Mouse (Mus musculus) adrenal gland, adult 8-10 months (tissue): ENCODE measurements around the gene Gm572. TPM values are rescaled to one million over a fixed set of nuclear protein-coding genes. Genes with fewer than 3 reads are reported as not detected.

Source experiments
- DNase-seq: peaks from one replicate; pipeline ENCODE4 v3.0.0; 2022
- total RNA-seq, 4 experiments: library from RNA; stranded (reverse); gene quantifications; 2 replicates each; pipeline ENCODE4 v1.2.4; 2022

The Gm572 gene
- total RNA-seq, 4 experiments from 2014 or later, result not detected

DNA sequence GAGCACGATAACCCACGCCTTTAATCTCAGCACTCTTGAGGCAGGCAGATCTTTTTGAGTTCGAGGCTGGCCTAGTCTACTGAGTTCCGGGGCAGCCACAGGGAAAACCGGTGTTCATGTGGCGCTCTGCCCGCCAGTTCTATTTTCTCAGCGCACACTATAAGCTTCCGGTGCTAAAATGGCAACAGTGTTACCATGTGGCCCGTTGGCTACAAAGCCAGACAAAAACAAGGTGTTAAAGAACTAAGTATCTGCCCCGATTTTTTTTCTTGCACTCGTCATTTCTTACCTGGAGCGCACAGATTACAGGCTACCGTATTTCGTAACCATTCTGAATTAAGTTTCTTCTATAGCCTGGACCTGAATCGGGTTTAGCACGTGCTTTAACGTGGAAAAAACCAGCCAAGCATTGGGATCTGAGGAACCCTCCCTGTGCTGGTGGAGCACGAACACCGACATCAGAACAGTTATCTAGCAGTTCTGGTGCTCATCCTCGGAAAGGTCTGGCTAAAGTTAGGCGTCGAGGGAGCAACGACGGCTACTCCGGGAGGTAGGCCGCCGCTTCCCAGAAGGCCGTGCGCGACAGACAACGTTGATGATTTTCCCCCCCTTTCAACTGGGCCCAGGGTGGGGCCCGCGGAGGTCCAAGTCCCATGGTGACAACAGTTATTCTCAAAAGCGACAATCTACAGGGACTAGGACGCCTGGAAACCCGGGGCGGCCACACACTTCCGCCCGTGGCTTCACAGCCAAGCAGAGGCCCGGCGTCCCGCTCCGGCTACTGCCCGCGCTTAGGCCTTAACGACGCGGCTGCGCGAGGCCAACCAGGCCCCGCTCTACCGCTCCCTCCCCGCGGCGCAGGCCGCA is 17.1 kb upstream of the Gm572 start:
- no peak for DNase-seq

DNA sequence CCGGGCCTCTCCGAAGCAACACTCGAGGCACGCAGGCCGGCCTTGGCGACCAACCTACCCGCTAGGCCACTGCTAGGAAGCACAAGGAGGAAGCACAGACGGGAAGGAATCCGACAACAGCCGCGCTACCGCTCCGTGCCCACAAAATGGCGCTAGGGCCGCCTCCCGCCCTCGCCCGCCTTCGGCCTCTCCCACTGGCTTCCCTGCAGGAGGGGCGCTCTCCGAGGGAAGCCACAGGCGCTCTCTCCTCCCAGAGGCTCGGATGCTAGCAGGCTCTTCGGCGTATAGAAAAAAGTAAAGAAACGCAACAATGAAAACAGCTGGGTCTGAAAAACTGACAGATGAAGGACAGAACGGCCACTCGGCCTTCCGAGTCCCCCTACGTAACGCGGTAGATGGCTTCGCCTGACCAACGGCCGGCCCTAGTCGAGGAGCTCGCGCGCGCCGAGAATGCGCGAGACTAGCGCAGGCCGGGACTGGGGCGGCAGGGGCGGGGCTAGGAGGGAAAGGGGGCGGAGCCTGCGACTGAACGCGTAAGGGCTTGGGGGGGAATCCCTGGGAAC is 16.4 kb upstream of the Gm572 start, which contains the start of gene Tardbp:
Tardbp (minus strand) TSS at position 397 of the 563 bp plus-strand sequence.
- DNase-seq, result peak; percentile 92

DNA sequence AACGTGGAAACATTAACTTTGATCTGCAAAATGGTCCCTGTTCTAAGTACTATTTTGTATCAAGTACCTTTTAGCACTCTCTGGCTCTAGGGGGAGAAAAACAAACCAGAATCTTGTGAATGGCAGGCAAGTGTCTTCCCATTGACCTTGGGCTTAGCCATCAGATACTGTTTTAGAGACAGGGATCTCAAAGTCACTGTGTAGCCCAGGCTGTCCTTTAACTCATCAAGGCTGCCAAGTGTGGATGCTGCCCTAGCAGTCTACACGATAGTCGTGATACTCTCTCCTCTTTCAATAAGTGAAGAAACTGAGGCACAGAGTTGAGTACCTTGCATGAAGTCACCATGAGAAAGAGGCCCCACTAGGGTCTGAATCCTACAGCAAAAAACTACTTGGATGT is 15.9 kb upstream of the Gm572 start:
- no peak for DNase-seq

DNA sequence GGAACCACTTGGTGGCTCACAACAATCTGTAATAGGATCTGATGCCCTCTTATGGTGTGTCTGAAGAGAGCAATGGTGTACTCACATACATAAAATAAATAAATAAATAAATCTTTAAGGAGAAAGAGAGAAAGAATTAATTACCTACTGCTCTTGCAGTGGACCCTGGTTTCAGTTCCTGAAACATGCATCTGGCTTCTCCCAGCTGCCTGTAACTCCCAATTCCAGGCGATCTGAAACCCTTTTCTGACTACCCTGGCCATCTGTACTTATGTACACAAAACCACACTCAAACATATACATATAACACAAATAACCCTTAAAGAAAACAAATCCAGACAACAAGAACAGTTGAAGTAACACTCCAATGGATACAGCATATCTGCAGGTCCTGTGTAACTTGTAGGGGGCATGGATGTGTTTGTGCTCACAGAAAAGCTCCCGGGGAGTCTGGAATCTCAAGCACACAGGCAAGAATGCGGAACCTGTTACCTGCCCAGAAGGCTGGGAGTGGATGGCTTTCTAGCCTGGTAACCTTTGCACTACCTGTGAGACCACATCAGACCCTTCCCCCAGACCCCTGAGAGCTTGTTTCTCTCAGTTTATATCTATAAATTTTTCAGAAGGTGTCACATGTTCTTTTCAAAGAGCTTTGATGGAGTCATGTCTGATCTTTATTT is 11.0 kb upstream of the Gm572 start:
- no peak for DNase-seq

DNA sequence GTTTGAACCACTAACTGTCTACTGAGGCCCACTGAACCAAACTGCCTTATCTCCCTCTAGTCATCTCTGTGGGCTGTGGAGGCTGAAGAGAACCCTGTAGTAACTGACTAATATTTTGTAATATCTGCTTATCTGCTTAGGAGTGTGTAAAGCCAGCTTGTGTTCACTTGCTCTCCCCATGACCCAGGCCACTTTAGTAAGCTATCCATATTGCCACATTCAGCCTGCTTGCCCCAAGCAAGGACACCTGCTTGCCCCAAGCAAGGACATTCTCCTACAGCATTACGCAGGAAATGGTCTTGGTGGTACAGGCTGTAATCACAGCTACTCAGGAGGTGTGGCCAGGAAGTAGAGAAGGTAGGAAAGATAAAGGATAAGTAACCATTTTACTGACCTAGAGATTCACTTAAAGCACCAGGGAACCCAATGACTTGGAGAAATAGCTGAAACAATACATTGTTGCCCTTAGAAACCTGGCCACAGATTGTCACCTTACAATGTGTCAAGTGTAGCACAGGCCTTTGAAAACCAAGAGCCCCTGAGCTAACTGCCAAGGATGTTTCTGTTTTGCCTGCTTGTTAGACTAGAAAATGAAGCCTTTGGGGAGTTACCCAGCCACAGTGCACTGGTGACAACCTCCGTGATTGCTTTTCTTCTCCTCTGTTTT is 9.6 kb upstream of the Gm572 start:
- DNase-seq, result peak; percentile 56

DNA sequence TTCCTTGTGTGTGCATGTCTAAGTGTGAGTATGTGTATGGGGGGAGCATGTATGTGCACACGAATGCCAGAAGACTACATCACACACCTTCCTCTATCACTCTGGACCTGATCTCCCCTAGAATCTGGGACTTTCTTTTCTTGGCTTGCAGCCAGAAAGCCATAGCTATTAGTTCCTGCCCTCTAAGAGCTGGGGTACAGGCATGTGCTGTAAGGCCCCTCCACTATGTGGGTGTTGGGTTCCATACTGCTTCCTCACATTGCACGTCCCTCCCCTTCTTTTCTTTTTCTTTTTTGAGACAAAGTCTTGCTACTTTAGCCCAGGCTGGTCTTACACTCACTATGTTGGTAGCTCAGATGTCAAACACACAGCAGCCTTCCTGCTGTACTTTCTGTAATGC is 7.8 kb upstream of the Gm572 start:
- no peak for DNase-seq

DNA sequence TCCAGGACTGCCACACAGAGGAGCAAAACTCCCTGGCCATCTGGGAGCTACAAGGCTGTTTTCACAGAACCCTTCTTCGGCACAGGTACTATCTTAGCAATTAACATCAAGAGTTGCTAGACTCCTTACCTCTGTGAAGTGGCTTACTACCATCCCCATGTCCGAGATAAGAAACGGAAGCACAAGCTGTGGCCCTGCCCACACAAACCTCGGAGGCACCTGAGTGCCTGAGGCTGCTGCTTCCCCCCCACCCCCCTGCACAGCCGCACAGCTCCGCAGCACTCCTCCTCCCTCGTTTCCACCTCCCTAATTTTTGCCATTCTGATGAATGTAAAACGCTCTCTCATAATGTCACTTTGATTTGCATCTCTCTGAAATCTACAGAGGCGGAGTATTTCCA is 4.8 kb upstream of the Gm572 start:
- DNase-seq, result no peak

DNA sequence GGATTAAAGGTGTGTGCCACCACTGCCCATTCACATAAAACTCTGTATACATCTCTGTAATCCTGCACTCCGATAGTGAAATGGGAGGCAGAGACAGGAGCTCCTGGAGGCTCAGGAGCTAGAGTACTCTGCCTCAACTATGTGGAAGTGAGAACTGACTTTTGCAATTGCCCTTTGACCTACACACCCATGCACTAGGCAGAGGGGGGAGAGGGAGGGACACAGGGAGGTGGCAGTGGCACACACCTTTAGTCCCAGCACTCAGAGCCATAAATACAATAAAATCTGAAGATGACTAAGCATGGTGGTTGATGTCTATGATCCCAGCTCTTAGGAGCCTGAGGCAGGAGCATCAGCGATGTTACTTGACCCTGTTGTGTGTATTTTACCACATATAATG is 3.7 kb upstream of the Gm572 start:
- DNase-seq, result no peak

DNA sequence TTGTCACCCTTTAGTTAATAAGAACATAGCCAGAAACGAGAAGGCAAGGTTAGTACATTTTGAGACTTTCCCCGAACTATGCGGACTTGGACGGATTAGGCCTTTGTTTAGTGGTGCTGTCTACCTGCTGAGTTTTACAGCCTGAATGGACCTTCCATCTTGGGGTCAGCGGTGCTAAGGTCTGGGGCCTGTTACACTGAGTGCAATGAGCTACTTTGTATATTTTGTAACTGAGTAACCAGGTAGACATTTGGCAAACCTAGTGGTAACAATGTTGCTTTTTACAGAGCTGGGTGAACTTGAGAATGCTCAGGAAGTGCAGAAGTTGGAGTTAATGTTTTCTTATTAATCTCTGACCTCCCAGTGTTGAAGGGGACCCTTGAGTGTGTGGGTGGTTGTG is 2.0 kb upstream of the Gm572 start:
- no peak for DNase-seq

DNA sequence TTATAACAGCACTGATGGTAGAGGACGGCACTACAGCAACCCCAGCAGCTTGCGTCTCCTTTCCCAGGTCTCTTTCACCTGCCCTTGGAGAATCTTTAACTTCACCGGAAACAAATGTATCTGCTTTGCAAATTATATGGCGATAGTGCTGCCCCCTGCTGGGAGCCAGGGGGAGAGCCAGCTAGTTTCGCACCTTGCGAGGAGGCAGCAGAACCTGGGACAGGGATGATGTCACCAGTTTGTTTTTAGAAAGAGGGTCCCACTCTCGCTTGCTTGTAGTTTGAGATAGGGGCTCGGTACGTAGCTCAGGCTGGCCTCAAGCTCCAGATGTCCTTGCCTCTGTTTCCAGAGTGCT is 1.0 kb downstream of the Gm572 start:
- peak; percentile 34 for DNase-seq

DNA sequence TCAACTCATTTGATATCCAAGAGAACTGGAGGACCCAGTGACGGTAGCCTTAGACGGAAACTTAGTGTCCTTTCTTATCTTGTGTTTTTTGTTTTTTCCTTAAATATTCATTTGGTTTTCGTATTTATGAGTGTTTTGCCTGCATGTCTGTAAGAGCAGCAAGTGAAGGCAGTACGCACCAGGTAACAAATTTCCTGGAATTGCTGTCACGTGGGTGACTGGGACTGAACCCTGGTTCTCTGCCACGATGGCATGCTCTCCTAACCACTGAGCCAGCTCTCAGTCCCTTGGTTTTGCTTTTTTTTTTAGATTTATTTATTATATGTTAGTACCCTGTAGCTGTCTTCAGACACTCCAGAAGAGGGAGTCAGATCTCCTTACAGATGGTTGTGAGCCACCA is 1.8 kb downstream of the Gm572 start:
- DNase-seq, result no peak

DNA sequence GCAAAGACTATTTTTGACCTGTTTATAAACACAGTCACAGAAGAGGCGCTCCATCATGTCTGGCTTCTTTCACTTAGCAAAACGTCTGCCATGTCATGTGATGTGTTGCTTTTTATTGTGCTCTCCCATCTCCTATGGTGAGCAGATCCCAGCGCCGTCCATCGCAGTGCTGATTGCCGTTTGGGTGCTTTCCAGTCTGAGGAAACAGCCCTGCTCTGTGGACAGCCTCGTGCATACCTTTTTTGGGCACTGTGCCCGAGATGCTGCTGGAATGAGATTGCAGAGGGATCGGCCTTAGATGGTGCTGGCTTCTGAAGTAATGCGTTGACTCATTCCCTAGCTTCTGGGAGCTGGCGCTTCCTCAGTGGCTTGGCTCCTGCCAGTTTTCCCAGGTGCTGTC is 3.5 kb downstream of the Gm572 start:
- peak; percentile 47 for DNase-seq

DNA sequence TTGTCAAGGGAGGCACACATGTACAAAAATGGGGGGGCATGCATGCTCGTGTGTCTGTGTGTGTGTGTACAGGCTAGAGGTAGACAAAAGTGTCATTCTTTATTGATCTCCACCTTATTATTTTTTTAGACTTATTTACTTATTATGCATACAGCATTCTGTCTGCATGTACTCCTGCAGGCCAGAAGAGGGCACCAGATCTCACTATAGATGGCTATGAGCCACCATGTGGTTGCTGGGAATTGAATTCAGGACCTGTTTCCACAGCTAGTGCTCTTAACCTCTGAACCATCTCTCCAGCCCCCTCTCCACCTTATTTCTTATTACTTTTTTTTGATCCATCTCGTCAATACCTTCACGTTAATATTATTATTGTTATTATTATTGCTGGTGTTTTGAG is 6.2 kb downstream of the Gm572 start:
- no peak for DNase-seq

DNA sequence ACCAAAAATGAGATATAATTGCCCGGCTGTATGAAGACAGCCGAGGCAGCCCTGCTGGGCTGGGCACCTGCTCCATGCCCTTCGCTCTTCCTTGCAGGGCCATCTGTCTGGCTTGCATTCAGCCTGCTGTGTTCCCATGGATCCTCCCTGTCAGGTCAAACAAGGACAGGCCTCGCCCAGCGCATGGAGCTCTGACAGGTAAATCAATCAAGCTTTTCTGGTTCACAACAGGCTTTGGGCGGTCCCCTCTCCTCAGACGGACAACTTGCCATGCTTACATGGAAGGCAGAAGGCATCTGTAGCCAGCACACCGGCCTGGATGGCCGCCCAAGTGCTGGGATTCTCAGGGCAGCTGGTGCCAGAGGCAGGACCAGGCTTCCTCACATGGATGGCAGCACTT is 7.9 kb downstream of the Gm572 start:
- peak; percentile 65 for DNase-seq

DNA sequence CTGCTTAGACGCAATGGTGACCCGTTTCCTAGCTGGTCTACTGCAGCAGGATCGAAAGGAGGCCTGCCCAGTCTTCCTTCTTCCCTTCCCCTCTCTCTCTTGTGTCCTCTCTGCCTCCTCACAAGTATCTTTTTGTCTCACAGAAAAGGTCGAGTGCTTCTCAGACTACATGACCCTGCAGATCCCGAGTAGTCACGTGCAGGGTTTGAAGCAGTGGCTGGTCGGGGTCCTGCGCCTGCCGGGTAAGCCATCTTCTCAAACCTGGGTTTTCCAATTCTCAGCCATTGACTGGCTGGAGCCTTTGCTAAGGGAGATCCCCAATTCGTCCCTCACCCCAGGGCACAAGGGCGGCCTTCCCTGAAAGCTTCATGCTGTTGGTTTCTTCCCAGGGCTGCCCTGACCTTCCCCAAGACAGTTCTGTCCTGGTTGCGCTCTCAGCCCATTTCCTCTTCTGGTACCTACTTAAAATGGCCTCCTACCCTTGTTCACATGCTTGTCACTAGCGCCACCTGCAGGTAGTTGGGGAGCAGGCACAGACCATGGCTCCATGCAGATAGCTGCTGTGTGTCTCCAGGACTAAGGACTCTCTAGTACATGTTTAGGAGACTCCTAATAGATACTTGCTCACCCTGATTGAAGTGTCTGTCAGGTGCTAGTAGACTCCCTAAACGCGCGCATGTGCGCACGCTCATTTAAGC is 11.7 kb downstream of the Gm572 start:
- DNase-seq, result peak; percentile 50

DNA sequence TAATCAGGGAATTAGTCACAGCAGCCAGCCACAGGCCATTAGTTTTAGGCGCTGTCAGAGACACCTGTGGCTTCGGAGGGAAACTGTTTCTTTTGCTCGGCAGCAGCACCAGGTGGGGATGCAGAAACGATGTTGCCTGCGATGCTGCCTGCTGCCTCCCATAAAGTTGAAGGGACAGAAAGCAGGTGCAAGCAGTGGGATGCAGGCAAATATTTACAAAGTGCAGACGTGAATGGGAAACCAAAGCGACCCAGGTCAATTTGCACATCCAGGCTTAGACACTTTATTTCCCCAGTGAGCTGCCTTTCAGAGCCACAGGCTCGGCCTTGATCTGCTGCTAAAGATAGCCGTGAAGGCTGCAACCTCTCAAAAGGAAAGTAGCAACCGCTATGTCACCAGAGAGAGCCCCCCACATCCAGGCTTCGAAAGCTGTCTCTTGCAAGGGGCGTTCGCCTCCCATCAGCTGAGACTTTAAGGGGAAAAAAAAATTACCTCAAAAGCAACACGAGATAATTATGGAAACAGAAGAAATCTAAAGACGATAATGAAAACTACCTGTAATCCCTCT is 13.7 kb downstream of the Gm572 start:
- DNase-seq, result no peak

DNA sequence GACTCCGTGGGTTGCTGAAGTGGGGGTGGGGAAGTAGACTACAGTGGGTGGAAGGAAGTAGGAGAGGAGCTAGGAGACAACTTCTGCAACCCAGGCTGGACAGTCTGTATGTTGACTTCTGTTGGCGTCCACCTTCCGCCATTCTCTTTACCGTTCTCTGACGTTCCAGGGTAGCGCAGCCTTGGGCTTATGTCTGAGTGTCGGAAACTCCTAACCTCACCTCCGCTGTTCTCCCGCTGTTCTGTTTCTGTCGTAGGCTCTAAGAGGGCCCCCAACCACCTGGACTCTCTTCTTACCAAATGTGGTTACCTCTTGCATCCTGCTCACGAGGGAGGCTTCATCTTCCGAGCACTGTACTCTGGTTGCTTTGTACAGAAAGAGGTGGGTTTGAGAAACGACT is 14.7 kb downstream of the Gm572 start:
- no peak for DNase-seq

DNA sequence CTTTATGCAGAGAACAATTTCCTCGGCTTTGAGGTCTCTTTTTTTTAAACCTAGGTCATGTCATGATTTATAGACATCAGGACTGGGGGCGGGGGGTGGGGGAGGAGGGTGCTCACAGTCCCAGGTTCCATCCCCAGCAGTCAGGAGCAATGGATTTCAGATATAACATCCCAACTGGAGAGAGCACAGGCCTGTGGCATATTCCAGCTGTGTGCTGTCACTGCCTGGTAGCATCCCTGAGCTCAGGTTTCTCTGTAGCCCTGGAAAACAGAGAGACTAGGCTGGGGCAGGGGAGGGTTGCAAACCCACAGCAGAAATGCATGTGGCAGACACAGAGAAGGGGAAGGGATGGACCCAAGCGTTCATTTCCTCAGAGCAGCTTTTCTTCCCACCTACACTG is 17.1 kb downstream of the Gm572 start:
- DNase-seq, result no peak

DNA sequence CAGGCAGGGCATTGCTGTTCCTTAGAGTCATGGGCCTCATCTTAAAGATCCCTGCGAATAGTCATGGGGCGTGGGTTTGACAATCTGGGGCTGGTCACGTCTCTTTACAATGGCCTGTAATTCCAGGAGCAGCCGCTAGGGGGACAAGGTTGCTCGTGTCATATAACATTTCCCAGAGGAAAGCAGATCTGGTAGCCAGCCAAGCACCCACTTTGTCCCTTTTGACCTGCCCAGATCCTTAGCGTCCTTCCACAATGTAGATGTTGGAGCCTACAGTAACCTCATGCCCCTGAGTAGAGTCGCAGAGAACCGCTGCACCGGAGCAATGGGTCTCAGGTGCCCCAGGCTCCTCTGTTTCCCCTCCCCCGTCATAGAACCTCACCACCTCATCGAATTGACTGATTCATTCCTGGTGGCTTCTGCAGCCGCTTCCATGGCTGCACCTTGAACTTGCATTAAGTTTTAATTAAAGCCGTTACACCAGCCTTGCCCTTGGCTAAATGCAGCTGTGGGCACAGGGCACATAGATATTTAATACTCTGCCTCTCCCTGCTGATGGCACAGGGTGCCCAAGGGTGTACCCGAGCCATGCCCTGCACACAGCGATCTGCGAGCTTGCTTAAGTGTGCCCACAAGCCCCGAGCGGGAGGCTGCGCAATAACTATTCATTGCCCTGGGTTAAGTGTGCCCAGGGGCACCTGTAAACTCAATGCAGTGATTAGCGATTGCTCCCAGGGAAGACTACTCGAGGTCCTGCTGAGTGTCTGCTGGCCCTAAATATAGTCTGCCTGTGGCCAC is 19.2 kb downstream of the Gm572 start:
- no peak for DNase-seq

DNA sequence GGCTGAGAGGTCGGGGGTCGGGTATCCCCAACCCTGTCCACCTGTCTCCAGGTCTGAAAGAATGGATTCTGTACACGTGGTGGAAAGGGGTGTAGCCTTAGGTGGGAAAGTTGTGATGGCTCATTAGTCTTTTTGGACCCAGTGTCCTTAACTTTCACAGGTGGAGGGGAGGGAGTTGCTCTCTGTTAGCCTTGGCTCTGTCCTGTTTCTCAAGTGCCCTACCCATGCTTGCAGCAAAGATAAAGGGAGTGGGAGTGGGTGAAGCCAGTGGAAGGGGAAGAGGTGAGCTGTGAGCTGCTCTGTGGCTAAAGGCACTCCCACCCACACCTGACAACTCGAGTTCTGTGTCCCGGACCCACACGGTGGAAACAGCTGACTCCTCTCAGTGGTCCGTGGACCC is 20.2 kb downstream of the Gm572 start:
- no peak for DNase-seq

DNA sequence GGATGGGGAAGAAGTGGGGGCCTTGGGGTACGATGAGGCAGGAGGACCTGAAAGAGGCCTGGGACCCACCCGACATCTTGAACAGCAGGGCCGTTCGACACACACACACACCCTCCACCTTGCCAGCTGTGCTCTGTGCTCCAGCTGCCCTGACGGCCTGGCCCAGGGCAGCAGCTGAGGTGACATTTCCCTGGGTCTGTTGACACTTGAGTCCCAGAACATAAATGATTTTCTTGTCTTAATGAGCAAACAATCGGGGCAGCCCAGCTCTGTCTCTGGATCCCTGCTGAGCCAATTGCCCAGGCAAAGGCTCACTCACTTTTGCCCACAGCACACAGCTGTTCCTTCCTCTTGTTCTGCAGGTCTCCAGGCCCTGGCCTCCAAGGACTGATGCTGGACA is 20.9 kb downstream of the Gm572 start:
- no peak for DNase-seq
